Mouse (Mus musculus) embryonic fibroblast, embryonic 13.5 days (primary cell): ENCODE results near the gene Arid4b. TPM values are rescaled to one million over a fixed set of nuclear protein-coding genes. Genes with fewer than 3 reads are reported as not detected.

Source experiments
- H3K27ac ChIP-seq: 2 replicates; pipeline ENCODE4 v1.5.1; 2012; ENCODE audit warnings: low read length, control low read depth, inconsistent platforms; ENCODE audit not compliant: insufficient read depth
- H3K4me1 ChIP-seq: 2 replicates; pipeline ENCODE4 v1.6.1; 2011; ENCODE audit warnings: low read length; ENCODE audit not compliant: control insufficient read depth, insufficient read depth
- H3K4me3 ChIP-seq: 2 replicates; pipeline ENCODE4 v1.5.1; 2011; ENCODE audit warnings: mild to moderate bottlenecking, control low read depth, low read length; ENCODE audit not compliant: insufficient read depth
- CTCF ChIP-seq: IDR thresholded peaks from 2 replicates; pipeline ENCODE4 v1.5.1; 2011; ENCODE audit warnings: mild to moderate bottlenecking, control low read depth, low read length, moderate library complexity, borderline replicate concordance; ENCODE audit not compliant: insufficient read depth
- POLR2A ChIP-seq: IDR thresholded peaks from 2 replicates; pipeline ENCODE4 v1.6.1; 2011; ENCODE audit warnings: low read depth, mild to moderate bottlenecking, control low read depth, low read length, moderate library complexity
- polyA plus RNA-seq: library from polyadenylated mRNA; stranded (reverse); fragments of >200 nt; gene quantifications from 2 replicates; pipeline ENCODE4 v1.2.4, GENCODE M21; 2011; ENCODE audit warnings: low read depth; ENCODE audit not compliant: missing spikeins, insufficient read length

Gene Arid4b
- polyA plus RNA-seq, 1 experiment: 41.9 TPM

DNA sequence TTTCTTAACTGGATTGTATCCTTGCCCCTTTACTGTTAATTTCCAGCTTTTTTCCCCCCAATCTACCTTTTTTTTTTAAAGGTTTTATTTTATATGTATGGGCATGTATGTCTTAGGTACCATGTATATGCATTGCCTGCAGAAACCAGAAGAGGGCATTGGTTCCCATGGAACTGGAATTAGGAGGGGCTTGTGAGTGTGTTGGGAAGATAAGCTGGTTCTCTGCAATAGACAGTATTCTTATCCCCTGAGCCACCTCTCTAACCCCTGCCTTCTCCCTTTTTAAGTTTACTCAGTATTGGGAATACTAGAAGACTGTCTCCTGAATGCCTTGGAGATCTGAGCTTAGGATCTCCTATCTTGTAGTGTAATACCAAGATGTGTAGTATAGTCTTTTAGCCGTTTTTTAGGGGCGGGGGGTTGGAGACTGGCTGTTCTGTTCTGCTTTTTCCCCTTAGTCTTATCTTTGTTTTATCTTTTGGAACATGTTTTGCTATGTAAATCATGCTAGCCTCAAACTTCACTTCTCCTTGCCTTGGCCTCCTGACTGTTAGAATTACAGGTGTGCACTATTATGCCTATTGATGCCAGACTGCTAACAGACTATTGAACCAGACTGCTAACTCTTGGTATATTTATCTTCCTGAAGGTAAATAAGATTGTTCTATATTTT is 79.4 kb downstream of the Arid4b start:
- no peak overlapping the region for H3K4me3 ChIP-seq
- H3K27ac ChIP-seq: no peak overlapping the region
- no peak for TF ChIP-seq CTCF
- TF ChIP-seq POLR2A: no peak
- no peaks in the 10 kb centered on the region for H3K4me1 ChIP-seq

DNA sequence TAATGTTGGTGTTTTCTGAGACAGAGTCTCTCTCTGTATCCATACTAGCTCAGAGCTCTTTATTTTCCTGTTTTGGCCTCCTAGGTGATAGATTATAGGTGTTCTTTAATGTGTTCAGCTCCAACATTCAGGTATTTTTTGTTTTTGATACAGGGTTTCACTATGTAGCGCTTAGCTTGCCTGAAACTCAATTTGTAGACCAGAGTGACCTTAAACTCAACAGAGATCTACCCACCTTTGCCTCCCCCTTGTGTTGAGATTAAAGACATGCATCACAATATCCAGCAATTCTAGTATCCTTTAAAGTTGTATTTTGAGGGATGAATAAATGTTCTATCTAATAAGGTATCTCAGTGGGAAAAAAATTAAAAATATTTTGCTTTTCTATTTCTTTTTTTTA is 115.0 kb downstream of the Arid4b start:
- H3K4me3 ChIP-seq: no peak overlapping the region
- no peak overlapping the region for H3K27ac ChIP-seq
- no peaks in the 10 kb centered on the region for H3K4me1 ChIP-seq
- no peak for TF ChIP-seq POLR2A
- TF ChIP-seq CTCF: no peak

DNA sequence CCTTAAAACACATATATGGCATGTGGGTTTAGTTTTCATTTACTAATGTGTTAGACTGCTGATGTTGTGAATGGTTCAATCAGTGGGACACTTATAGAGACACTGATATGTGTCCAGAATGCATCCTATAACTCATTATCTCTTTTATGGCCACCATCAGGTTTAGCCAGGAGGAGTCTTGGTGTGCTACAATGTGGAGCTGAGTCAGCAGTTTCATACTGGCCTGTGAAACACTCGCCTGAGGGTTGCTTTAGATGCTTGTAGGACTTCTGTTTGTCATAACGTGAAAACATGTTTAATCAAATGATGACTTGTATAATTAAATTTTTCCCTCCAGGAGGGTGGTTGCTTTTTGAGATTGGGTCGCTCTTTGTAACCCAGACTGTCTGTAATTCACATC is 116.6 kb downstream of the Arid4b start:
- Histone ChIP-seq H3K4me1 (no peaks in the 10 kb centered on the region), H3K4me3 (no peak overlapping the region), H3K27ac (no peak overlapping the region)
- TF ChIP-seq POLR2A (no peak), CTCF (no peak)

DNA sequence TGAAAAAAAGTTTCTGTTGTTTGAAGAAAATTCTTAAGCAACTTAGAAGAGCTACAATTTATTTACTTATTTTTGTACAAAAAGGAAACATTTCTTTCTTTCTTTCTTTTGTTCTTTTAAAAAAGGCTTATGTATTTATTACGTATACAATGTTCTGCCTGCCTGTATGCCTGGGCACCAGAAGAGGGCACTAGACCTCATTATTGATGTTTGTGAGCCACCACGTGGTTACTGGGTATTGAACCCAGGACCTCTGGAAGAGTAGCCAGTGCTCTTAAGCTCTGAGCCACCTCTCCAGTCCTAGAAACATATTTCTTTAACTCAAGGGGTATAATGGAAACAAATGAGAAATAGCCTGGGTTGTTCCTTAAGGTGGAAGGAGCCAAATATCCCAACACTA is 182.9 kb downstream of the Arid4b start:
- Histone ChIP-seq H3K27ac (no peak overlapping the region), H3K4me3 (no peak overlapping the region), H3K4me1 (no peaks in the 10 kb centered on the region)
- TF ChIP-seq POLR2A: no peak
- no peak for TF ChIP-seq CTCF

Other genes with a start within 250 kb of the Arid4b start
- gene B3galnt2, start 108.8 kb upstream of the Arid4b start, polyA plus RNA-seq: 41.1 and 44.5 TPM in 2 replicates
- gene Tbce, start 23.6 kb upstream of the Arid4b start, polyA plus RNA-seq: 65.9 and 79.8 TPM in 2 replicates
- 48.3 and 60.4 TPM in 2 replicates for gene Ggps1, start 256 bp downstream of the Arid4b start, polyA plus RNA-seq